Mouse (Mus musculus): ENCODE results near the gene Plb1. TPM values are rescaled to one million over a fixed set of nuclear protein-coding genes. Genes with fewer than 3 reads are reported as not detected.

The Plb1 gene
- polyA plus RNA-seq (2016; fragmentation: Nextera tagmentation; extraction: Ambion mirVana), result 0.38 TPM in 1 of 2 replicates, not detected in the other

DNA sequence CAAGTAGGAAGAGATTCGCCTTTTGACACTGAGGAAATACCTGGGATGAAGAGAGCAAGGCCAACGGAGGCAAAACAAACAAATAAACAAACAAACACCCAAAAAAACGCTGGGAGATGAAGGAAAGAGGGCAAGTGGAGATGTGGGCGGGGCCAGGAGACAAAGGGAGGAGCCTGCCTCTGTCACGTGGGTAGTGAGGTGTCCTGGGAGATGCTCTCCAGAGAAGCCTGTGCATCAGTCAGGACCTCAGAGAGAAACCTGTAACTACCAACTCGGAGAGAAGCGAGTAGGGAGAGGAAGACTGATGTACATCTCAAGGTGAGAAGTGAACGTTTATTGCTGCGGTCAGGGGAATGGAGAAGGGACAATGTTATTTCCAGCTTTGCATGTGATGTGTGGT lies at the start of gene Plb1:
Plb1 (plus strand) TSS at position 235 of the 400 bp plus-strand sequence.
- WGBS, result 77% methylated on average over 9 of the region's 9 CpGs
- no peaks in the 10 kb centered on the region for H3K36me3 ChIP-seq (replicated peaks)

GRCm38 (mm10) chr5:32182885-32183629 lies 49.5 kb upstream of the Plb1 start:
- H3K27ac ChIP-seq, result no peak overlapping the region
- H3K4me1 ChIP-seq, result peaks cover 11% of the 10 kb centered on the region
- no peak overlapping the region for H3K4me3 ChIP-seq
- no peaks in the 10 kb centered on the region for H3K9me3 ChIP-seq
- H3K27me3 ChIP-seq (ENCODE audit: poor library complexity, severe bottlenecking), result no peaks in the 10 kb centered on the region
- DNase-seq (ENCODE audit: extremely low spot score, low spot score), result no peak
- H3K36me3 ChIP-seq (replicated peaks), result no peaks in the 10 kb centered on the region
- 77% methylated on average over 4 of the region's 4 CpGs for WGBS

More for the DNA sequence above, at the start of gene Plb1:
- no peaks in the 10 kb centered on the region for H3K9me3 ChIP-seq
- H3K27me3 ChIP-seq (ENCODE audit: poor library complexity, severe bottlenecking), result no peaks in the 10 kb centered on the region
- no peak within 1 kb of the TSS for H3K27ac ChIP-seq
- no peak for DNase-seq (ENCODE audit: extremely low spot score, low spot score)
- H3K4me3 ChIP-seq, result no peak within 1 kb of the TSS
- H3K4me1 ChIP-seq, result peaks cover 9% of the 10 kb centered on the region

- 53% methylated on average over 11 of the region's 11 CpGs for WGBS
- no peaks in the 10 kb centered on the region for H3K27me3 ChIP-seq (ENCODE audit: poor library complexity, severe bottlenecking)
- no peaks in the 10 kb centered on the region for H3K9me3 ChIP-seq
- no peak overlapping the region for H3K4me3 ChIP-seq
- DNase-seq (ENCODE audit: extremely low spot score, low spot score), result no peak
- no peaks in the 10 kb centered on the region for H3K36me3 ChIP-seq (replicated peaks)
- H3K27ac ChIP-seq, result no peak overlapping the region
- H3K4me1 ChIP-seq, result peaks cover 4% of the 10 kb centered on the region; the same call in 1 of the 2 replicates
Measured at GRCm38 (mm10) chr5:32187717-32188116, 44.8 kb upstream of the Plb1 start.

GRCm38 (mm10) chr5:32191259-32191658 lies 41.2 kb upstream of the Plb1 start:
- WGBS, result 87% methylated on average over 5 of the region's 5 CpGs
- no peak for DNase-seq (ENCODE audit: extremely low spot score, low spot score)
- no peak overlapping the region for H3K27ac ChIP-seq
- H3K9me3 ChIP-seq, result no peaks in the 10 kb centered on the region
- H3K4me3 ChIP-seq, result no peak overlapping the region
- H3K36me3 ChIP-seq (replicated peaks), result no peaks in the 10 kb centered on the region
- no peaks in the 10 kb centered on the region for H3K27me3 ChIP-seq (ENCODE audit: poor library complexity, severe bottlenecking)
- H3K4me1 ChIP-seq, result peaks cover 7% of the 10 kb centered on the region; the same call in 1 of the 2 replicates

- Histone ChIP-seq H3K4me3 (no peak overlapping the region), H3K27ac (no peak overlapping the region), H3K27me3 (ENCODE audit: poor library complexity, severe bottlenecking) (no peaks in the 10 kb centered on the region), H3K36me3 (replicated peaks) (no peaks in the 10 kb centered on the region), H3K4me1 (peaks cover 7% of the 10 kb centered on the region; the same call in 1 of the 2 replicates), H3K9me3 (no peaks in the 10 kb centered on the region)
- no peak for DNase-seq (ENCODE audit: extremely low spot score, low spot score)
- 90% methylated on average over 16 of the region's 16 CpGs for WGBS
Measured at GRCm38 (mm10) chr5:32192016-32192845, 40.3 kb upstream of the Plb1 start.

GRCm38 (mm10) chr5:32194236-32194635 lies 38.3 kb upstream of the Plb1 start:
- H3K36me3 ChIP-seq (replicated peaks), result no peaks in the 10 kb centered on the region
- peaks cover 7% of the 10 kb centered on the region; the same call in 1 of the 2 replicates for H3K4me1 ChIP-seq
- no peaks in the 10 kb centered on the region for H3K9me3 ChIP-seq
- 84% methylated on average over 4 of the region's 4 CpGs for WGBS
- no peak for DNase-seq (ENCODE audit: extremely low spot score, low spot score)
- H3K27ac ChIP-seq, result no peak overlapping the region
- H3K27me3 ChIP-seq (ENCODE audit: poor library complexity, severe bottlenecking), result no peaks in the 10 kb centered on the region
- no peak overlapping the region for H3K4me3 ChIP-seq

DNA sequence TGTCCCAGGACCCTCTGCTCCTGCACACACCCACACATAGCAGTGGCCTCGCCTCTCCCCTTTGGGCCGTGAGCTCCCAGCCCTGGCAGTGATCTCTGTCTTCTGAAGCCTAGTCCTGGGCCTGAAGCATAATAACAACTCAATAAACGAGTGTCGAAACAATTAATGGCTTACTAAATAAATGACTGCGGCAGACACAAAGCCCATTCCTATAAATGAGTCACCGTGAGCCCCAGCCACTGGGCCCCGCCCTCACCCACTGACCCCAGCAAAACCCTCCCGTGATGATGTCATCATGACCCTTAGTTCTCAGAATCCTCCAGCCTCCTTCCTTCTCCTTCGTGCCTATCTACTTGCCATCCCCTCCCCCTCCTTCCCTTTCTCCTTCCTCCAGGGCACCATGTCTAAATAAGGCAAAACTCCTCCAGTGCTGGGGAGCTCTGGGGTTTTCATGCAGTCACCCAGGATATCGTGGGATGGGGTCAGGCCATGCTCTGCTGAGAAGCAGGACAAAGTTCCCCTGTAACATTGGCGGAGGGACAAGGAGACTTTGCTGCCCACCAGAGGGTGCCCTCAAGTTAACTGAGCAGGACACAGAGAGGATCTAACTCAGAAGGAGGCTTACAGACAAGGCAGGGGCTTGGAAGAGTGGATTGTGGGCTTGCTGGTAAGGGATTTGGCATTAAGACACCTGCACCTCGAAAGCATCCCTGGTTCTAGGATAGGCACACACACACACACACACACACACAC lies 36.5 kb upstream of the Plb1 start:
- peaks cover 7% of the 10 kb centered on the region; the same call in 1 of the 2 replicates for H3K4me1 ChIP-seq
- no peak for DNase-seq (ENCODE audit: extremely low spot score, low spot score)
- no peak overlapping the region for H3K4me3 ChIP-seq
- 72% methylated on average over 12 of the region's 12 CpGs for WGBS
- H3K9me3 ChIP-seq, result no peaks in the 10 kb centered on the region
- H3K27me3 ChIP-seq (ENCODE audit: poor library complexity, severe bottlenecking), result no peaks in the 10 kb centered on the region
- H3K27ac ChIP-seq, result no peak overlapping the region
- H3K36me3 ChIP-seq (replicated peaks), result no peaks in the 10 kb centered on the region

- H3K9me3 ChIP-seq, result no peaks in the 10 kb centered on the region
- H3K27ac ChIP-seq, result no peak overlapping the region
- H3K36me3 ChIP-seq (replicated peaks), result no peaks in the 10 kb centered on the region
- H3K4me3 ChIP-seq, result no peak overlapping the region
- peak; percentile 85 for DNase-seq (ENCODE audit: extremely low spot score, low spot score)
- no peaks in the 10 kb centered on the region for H3K27me3 ChIP-seq (ENCODE audit: poor library complexity, severe bottlenecking)
- 16% methylated on average over 4 of the region's 4 CpGs for WGBS
- peaks cover 7% of the 10 kb centered on the region; the same call in 1 of the 2 replicates for H3K4me1 ChIP-seq
Measured at GRCm38 (mm10) chr5:32197698-32198097, 34.8 kb upstream of the Plb1 start.

DNA sequence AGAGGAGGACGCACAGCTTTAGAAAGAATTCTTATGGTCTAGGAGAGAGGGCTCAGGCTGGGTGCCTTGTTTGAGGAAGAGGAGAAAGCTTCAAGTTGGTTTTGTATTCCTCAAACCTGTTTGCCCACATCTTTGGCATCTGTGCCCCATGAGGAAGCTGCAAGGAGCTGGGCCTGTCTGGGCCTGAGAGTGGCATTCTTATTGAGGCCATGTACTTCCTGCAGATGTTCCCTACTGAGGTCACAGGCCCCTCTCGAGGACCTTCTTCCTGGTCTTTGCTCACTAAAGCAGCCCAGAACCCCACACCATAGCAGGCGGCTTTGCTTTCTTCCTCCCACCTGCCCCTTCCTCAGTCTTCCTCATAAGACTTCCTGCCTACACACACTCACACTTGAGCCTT lies 33.4 kb upstream of the Plb1 start:
- 88% methylated on average over 3 of the region's 3 CpGs for WGBS
- no peaks in the 10 kb centered on the region for H3K36me3 ChIP-seq (replicated peaks)
- H3K27me3 ChIP-seq (ENCODE audit: poor library complexity, severe bottlenecking), result no peaks in the 10 kb centered on the region
- no peak overlapping the region for H3K27ac ChIP-seq
- peaks cover 7% of the 10 kb centered on the region; the same call in 1 of the 2 replicates for H3K4me1 ChIP-seq
- no peak for DNase-seq (ENCODE audit: extremely low spot score, low spot score)
- H3K4me3 ChIP-seq, result no peak overlapping the region
- no peaks in the 10 kb centered on the region for H3K9me3 ChIP-seq

DNA sequence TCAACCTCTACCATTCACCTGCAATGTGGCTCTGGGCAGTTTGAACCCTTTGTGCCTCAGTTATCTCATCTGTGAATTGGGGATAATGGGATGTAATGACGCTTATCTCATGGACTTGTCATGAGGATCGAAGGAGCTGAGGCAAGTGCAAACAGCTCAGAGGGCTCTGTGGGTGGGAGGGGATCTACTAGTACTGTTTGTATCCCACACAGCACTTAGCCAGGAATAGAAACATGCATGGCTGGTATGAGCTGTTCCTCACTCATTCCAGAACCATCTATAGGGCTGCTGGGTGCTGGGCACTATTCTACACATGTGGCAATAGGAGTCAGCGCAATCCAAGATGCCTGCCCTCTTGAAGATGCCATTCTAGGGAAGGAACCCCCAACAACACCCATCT lies 32.9 kb upstream of the Plb1 start:
- WGBS, result 94% methylated on average over 3 of the region's 3 CpGs
- no peak for DNase-seq (ENCODE audit: extremely low spot score, low spot score)
- no peaks in the 10 kb centered on the region for H3K36me3 ChIP-seq (replicated peaks)
- H3K4me3 ChIP-seq, result no peak overlapping the region
- H3K4me1 ChIP-seq, result peaks cover 7% of the 10 kb centered on the region; the same call in 1 of the 2 replicates
- no peaks in the 10 kb centered on the region for H3K9me3 ChIP-seq
- no peak overlapping the region for H3K27ac ChIP-seq
- no peaks in the 10 kb centered on the region for H3K27me3 ChIP-seq (ENCODE audit: poor library complexity, severe bottlenecking)

DNA sequence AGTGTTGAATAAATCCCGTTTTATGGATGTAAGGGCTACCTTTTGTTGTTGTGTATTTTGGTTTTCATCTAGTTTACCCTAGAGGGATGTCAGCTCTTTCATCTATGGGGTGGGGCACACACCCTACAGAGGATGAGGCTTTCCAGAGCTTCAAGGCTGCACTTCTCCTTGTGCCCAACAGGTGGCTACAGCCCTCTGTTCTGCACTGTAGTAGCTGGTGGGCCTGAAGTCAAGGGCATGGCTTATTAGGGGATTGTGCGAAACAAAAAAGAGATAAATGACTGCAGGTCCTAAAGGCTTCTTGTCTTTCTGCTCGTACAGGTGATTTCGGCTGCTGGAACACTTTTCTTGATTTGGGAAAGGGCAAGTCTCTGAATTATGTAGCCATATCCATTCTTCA lies 27.9 kb upstream of the Plb1 start:
- H3K4me1 ChIP-seq, result no peaks in the 10 kb centered on the region
- H3K36me3 ChIP-seq (replicated peaks), result no peaks in the 10 kb centered on the region
- WGBS, result 72% methylated on average over 4 of the region's 4 CpGs
- H3K9me3 ChIP-seq, result no peaks in the 10 kb centered on the region
- no peak overlapping the region for H3K4me3 ChIP-seq
- H3K27ac ChIP-seq, result no peak overlapping the region
- no peaks in the 10 kb centered on the region for H3K27me3 ChIP-seq (ENCODE audit: poor library complexity, severe bottlenecking)
- DNase-seq (ENCODE audit: extremely low spot score, low spot score), result no peak

- 87% methylated on average over 2 of the region's 2 CpGs for WGBS
- H3K27ac ChIP-seq, result no peak overlapping the region
- H3K36me3 ChIP-seq (replicated peaks), result no peaks in the 10 kb centered on the region
- no peak overlapping the region for H3K4me3 ChIP-seq
- peaks cover 5% of the 10 kb centered on the region; the same call in 1 of the 2 replicates for H3K4me1 ChIP-seq
- no peak for DNase-seq (ENCODE audit: extremely low spot score, low spot score)
- no peaks in the 10 kb centered on the region for H3K9me3 ChIP-seq
- no peaks in the 10 kb centered on the region for H3K27me3 ChIP-seq (ENCODE audit: poor library complexity, severe bottlenecking)
Measured at GRCm38 (mm10) chr5:32206726-32207125, 25.8 kb upstream of the Plb1 start.

All from forebrain, embryonic 10.5 days (tissue).